Mouse (Mus musculus): ENCODE measurements at regions not wholly inside any gene's neighbourhood (a gene's known extent, or its start where the extent isn't known, plus 50 kb on each side); places are given as distances from the start of the nearest gene placed in this dataset.
A peak's percentile ranks its signal among the peaks of the same experiment; 100 is the strongest.

GRCm38 (mm10) chr12:110026033-110026750 is 252.7 kb upstream of the Dio3 start:
- DNase-seq (ENCODE audit: low spot score in 2 of 2), result no peak

DNA sequence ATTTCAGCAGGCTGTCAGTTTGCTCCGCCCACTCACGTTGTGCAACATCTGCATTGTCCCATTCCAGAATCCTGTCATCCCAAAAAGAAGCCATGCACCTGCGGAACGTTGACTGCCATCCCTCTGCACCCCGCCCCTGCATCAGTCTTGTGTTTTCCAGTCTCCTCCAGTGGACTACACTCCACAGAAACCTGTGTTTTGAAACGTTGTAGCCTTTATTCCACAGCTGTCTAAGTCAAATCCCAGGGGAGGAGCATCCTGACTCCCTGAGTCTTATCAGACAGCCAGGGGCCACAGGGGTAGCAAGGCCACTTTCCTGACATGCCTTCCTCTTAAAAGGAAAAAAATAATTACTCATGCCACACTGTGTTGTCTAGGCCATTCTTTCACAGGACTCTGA is 251.5 kb upstream of the Dio3 start:
- DNase-seq (ENCODE audit: low spot score in 2 of 2), result no peak

- DNase-seq (ENCODE audit: low spot score in 2 of 2), result no peak
Observed at GRCm38 (mm10) chr12:110027976-110028375, 250.9 kb upstream of the Dio3 start.

DNA sequence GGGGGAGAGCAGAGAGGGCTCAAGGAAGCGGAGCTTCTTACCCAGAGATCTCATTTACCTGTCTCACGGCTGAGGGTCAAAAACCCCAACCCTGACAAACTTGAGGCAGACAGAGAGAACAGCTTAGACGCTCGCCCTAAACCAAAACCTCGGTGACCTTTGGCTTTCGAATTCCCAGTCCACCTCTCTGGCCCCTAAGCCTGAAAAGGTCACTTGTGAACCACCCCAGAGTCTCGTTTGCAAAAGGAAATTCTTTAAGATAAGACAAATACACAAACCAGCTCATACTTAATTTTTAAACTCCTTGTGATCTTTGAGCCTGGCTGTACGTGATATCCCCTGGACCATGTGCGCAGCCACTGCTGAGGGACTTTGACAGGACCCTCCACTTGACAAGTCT is 250.2 kb upstream of the Dio3 start:
- no peak for DNase-seq (ENCODE audit: low spot score in 2 of 2)

GRCm38 (mm10) chr12:110031326-110031725 is 247.5 kb upstream of the Dio3 start:
- no peak for DNase-seq (ENCODE audit: low spot score in 2 of 2)

GRCm38 (mm10) chr12:110035171-110035570 is 243.7 kb upstream of the Dio3 start:
- no peak for DNase-seq (ENCODE audit: low spot score in 2 of 2)

DNA sequence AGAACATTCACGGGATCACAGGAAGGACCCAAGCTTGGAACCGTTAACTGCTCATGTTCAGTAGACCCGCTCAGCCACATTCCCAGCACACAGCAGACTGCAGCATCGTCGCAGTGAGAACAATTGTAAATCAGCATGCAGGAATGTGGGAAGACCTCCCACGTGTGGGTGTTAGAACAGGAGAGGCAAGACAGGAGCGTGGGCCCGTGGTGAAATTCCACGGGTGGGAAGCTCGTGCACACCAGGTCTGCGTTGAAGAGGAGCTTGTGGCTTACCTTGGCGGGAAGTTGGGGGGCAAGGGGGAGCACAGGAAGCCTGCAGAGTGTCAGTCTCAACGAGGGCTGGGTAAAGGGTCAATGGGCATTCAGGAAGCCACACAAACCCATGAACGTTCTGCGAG is 238.2 kb upstream of the Dio3 start:
- no peak for DNase-seq (ENCODE audit: low spot score in 2 of 2)

DNA sequence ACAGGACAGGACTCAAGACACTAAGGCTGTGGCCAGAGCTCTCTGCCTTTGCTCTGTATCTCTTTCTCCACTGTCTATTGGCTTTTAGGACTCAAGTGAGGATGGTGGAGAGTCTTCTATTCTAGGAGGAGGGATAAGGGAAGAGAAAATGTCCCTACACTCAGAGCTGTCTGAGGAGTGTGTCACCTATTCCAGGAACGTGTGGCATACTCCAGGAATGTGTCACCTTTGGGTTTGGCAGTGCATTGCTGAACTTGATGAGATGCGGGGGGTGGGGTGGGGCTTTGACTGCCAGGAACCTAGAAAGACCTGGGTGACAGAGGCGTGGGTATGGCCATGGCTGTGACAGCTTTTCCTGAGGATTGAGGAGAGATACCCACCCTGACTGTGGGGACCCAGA is 237.1 kb upstream of the Dio3 start:
- DNase-seq (ENCODE audit: low spot score in 2 of 2), result no peak

- no peak for DNase-seq (ENCODE audit: low spot score in 2 of 2)
Observed at GRCm38 (mm10) chr12:110044266-110044665, 234.6 kb upstream of the Dio3 start.

- DNase-seq (ENCODE audit: low spot score in 2 of 2), result no peak
Observed at GRCm38 (mm10) chr12:110044721-110045120, 234.1 kb upstream of the Dio3 start.

- no peak for DNase-seq (ENCODE audit: low spot score in 2 of 2)
Observed at GRCm38 (mm10) chr12:110045770-110046330, 233.0 kb upstream of the Dio3 start.

DNA sequence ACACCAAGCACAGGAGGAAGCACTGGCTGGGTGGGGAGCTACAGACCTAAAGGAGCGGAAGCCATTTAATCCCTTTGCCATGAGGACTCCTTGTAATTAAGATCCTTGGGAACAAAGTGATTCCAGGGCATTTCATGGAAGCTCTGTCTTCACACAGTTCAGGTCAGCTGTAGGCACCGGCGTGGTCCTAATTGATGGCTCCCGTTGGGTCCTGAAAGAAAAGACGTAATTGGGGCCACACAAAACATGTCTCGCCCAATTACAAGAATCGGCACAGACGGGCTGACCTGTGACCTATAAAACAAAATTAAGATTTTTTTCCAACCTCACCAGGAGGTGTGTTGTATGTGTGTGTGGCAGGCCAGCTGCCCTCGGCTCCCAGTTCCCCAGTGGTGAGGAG is 232.3 kb upstream of the Dio3 start:
- no peak for DNase-seq (ENCODE audit: low spot score in 2 of 2)

DNA sequence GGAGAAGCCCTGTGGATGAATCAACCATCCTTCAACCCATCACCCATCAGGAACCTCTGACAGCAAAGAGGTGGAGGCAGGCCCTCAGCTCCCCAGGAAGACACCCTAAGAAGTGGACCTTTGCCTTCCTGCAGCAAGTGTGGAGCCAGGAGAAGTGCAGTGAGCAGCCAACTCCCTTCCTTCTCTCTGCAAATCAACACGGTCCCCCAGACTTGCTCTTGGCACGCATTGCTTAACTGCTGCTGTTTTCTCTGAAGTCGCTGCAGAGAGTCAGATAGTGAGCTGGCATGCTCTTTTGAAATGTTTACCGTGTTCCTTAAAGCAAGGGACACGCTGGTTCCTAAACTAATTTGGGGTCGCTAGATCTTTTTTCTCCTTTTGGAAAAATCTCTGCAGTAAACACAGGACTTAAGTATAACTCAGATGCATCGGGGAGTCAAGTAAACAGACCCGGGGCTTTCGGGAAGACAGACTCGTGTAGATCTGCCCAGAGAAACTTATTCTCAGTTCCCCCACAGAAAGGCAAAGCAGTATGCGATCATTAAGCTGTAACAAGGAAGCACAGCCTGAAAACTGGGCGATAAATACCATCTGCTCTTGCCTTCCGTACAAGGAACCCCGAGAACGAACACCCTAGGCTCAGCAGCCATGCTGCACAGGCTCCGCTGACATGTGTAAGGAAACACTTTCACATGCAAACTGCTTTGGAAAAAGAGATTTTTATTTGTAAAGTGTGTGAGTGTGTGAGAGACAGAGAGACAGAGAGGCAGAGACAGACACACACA is 231.2 kb upstream of the Dio3 start:
- no peak for DNase-seq (ENCODE audit: low spot score in 2 of 2)

DNA sequence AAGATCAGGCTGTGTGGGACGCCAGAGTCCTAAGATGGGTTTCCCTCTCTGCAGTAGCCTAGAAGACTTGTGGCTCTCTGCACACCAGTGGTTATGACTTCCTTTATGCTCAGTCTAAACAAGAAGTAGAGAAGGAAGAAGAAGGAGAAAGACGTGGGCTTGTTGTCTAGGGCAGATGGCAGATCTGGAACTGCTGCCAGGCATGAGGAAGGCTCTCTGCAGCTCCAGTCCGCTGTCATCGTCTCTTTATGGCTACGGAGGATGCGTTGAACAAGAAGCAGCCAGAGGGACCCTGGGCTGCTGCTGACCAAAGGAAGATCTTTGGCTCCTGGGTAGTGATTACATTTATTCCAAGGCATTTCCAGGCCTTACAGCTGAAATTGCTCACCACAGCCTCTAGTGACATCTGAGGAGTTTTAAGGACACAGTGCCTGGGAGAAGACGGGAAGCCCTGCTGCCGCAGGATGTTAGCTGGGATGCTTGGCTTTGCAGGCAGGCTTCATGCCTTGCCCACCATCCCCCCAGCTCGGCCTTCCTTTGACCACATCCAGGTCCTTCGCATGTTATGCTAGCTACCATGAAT is 229.6 kb upstream of the Dio3 start:
- DNase-seq (ENCODE audit: low spot score in 2 of 2), result no peak

DNA sequence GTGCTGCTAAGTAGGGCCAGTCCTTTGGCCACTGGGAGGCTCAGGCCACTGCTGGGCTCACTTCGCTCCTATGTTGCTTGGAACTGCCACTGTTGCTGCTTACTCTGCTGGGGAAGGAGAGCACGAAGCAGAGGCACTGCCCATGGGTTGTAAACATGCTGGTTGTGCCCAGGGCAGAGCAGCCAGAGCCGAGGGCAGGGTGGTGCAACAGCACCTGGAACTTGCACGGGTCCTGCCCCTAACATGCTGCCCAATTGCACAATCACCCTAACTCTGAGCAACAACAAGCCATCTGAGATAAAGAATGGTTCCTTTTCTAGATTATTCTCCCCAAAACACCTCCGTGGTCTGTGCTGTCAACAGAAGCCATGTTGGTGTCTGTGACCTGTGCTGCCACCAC is 219.5 kb upstream of the Dio3 start:
- no peak for DNase-seq (ENCODE audit: low spot score in 2 of 2)

GRCm38 (mm10) chr12:110061961-110062360 is 216.9 kb upstream of the Dio3 start:
- no peak for DNase-seq (ENCODE audit: low spot score in 2 of 2)

- DNase-seq (ENCODE audit: low spot score in 2 of 2), result no peak
Observed at GRCm38 (mm10) chr12:110063013-110063412, 215.9 kb upstream of the Dio3 start.

DNA sequence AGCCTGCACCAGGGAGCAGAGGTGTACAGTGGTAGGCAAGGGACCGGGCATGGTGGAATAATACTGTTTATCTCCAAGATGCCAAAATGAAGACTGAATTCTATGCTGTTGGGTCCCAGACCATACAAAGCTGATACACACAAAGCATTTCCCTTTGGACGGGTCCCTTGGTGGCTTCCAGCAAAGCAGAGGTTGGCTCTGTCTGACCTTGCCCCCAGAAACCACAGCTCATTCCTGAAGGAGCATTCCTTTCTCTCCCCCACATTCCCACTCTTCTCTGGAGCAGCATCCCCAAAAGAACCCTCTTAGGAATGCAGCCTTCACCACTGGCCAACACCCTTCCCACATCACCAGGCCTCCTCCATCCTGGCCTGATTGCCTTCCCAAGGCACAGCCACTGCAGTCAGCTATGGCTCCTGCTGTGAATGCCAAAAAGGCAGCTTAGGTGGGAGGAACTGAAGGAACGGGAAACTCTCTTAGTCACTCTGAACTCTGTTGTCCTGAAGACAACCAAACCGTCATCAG is 212.4 kb upstream of the Dio3 start:
- no peak for DNase-seq (ENCODE audit: low spot score in 2 of 2)

DNA sequence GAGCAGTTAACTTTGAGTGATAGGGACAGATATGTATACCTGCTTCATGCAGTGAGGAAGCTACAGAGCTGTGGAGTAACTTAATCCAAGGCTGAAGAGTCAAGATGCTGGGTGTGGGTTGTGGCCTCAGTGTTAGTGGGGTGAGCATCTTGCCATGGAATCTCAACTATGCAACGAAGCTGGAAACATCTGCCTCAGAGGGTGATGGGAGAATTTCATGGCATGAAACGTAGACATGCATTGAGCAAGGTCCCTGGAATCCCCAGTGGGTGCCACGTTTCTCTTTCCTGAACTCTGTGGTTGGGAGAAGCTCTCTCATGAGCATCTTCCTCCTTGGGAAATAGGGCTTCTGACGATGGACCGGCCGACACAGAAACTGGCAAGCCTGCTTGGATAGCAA is 208.4 kb upstream of the Dio3 start:
- DNase-seq (ENCODE audit: low spot score in 2 of 2), result no peak

DNA sequence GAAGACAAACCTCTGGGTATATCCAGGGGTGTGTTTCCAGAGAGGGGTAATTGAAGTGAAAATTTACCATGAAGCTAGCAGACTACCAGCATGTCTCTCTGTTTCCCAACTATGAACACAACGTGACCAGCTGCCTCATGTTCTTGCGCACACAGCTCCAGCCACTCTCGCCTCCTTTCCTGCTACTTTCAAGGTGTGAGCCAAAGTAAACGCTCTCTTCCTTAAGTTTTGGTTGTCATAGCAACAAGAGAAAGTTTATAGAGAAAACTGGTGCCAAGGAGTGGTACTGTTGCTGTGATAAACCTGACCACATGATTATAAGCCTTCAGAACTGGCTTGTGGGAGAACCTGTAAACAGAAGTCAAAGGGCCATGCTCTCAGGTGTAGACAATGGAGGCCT is 207.0 kb upstream of the Dio3 start:
- no peak for DNase-seq (ENCODE audit: low spot score in 2 of 2)

GRCm38 (mm10) chr12:110074921-110075320 is 203.9 kb upstream of the Dio3 start:
- no peak for DNase-seq (ENCODE audit: low spot score in 2 of 2)

- DNase-seq (ENCODE audit: low spot score in 2 of 2), result peak in 1 of 2 experiments; percentile 12
Observed at GRCm38 (mm10) chr12:110077211-110077884, 201.5 kb upstream of the Dio3 start.

All from urinary bladder, adult 18-20 months (tissue).